Mouse (Mus musculus): ENCODE measurements at regions not wholly inside any gene's neighbourhood (a gene's known extent, or its start where the extent isn't known, plus 50 kb on each side); places are given as distances from the start of the nearest gene placed in this dataset.
"Not testable (repeated sequence)": the region's sequence is repeated elsewhere in the genome, so short reads cannot be mapped to it uniquely, and the experiment has no call there.

DNA sequence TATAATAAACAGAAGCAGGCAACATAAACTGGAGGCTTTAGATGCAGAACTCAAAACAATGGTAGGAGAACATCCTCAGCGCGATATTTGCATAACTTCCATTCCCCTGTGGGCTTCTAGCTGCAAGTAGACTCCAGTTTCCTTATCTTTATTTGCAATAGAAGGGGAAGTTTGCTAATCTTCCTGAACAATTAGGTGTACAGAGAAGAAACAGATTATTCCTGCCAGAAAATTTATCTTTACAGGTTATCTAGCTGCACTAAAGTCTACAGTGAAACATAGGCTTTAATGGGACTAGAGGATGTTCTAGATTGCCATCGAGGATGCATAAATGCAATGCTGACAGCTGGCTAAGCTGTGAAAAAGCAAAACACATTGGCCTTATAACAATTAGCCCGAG is 1544.0 kb downstream of the Efna5 start:
- H3K9ac ChIP-seq: no peak overlapping the region
- no peaks in the 10 kb centered on the region for H3K4me1 ChIP-seq
- ATAC-seq (replicated peaks): no peak
- H3K27ac ChIP-seq: no peak overlapping the region
- 86% methylated on average over 4 of the region's 4 CpGs for WGBS
- H3K36me3 ChIP-seq (replicated peaks): no peaks in the 10 kb centered on the region
- H3K4me3 ChIP-seq: no peak overlapping the region
- no peaks in the 10 kb centered on the region for H3K9me3 ChIP-seq
- no peaks in the 10 kb centered on the region for H3K27me3 ChIP-seq (replicated peaks)
- no peak overlapping the region for H3K4me2 ChIP-seq

DNA sequence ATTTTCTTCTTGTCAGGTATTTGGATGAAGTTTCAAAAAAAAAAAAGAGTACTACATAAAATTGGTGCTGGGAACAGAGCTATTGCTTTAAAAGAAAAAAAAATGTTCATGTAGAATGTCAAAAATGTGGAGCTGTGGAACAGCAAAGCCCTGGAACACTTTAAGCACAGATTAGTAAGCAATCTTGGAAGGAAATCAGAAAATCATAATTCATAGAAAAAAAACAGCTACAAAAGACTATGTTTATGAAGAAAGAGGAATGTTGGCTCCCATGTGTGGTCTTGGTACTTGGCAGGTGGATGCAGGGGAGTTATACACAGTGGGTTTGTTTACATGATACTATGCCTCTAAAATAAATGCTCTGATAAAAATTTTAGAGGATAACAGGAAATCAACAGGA is 1555.7 kb downstream of the Efna5 start:
- Histone ChIP-seq H3K27ac (no peak overlapping the region), H3K9me3 (no peaks in the 10 kb centered on the region), H3K27me3 (replicated peaks) (no peaks in the 10 kb centered on the region), H3K4me2 (no peak overlapping the region), H3K4me3 (no peak overlapping the region), H3K36me3 (replicated peaks) (no peaks in the 10 kb centered on the region), H3K4me1 (no peaks in the 10 kb centered on the region), H3K9ac (no peak overlapping the region)
- no peak for ATAC-seq (replicated peaks)

DNA sequence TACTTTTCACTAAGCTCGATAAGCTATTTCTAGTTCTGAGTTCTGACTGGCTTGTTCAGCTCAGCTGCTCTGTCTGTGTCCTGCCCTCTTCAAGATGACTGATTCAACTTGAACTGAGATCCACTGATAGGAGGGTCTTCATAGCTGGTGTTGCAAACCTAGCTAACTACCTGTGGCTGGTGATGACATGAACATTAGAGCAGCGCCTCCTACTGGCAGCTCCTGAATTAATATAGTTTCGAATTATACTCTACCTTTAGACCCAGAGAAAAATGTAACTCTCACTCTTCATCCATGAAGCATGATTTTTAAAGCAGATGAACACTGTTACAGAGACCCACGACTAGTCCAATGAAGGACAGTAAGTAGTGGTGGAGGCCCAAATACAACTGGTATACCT is 1560.3 kb downstream of the Efna5 start:
- H3K36me3 ChIP-seq (replicated peaks): no peaks in the 10 kb centered on the region
- no peaks in the 10 kb centered on the region for H3K27me3 ChIP-seq (replicated peaks)
- no peaks in the 10 kb centered on the region for H3K9me3 ChIP-seq
- no peak overlapping the region for H3K4me3 ChIP-seq
- no peaks in the 10 kb centered on the region for H3K4me1 ChIP-seq
- no peak overlapping the region for H3K9ac ChIP-seq
- no peak overlapping the region for H3K4me2 ChIP-seq
- H3K27ac ChIP-seq: no peak overlapping the region
- WGBS: 67% methylated on average over 4 of the region's 4 CpGs
- no peak for ATAC-seq (replicated peaks)

DNA sequence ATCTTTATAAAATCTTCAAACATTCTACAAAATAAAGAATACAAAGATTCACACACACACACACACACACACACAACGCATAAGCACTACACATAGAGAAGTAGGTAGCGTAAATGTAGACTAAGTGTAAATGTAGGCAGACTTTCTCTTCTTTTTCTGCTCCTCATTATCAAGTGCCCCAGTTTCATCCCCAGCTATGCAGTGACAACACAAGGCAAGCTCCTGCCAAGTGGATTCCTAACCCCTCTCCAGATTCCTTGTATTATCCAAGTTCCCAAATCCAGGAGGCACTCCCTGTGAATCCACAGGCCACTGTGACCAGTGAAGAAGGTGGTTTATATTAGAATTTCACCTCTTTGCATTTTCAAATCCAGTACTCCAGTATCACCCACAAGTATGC is 1567.7 kb downstream of the Efna5 start:
- Histone ChIP-seq H3K4me2 (no peak overlapping the region), H3K4me1 (no peaks in the 10 kb centered on the region), H3K9me3 (no peaks in the 10 kb centered on the region), H3K36me3 (replicated peaks) (no peaks in the 10 kb centered on the region), H3K27me3 (replicated peaks) (no peaks in the 10 kb centered on the region), H3K4me3 (no peak overlapping the region), H3K9ac (no peak overlapping the region), H3K27ac (no peak overlapping the region)
- ATAC-seq (replicated peaks): no peak
- 95% methylated on average over 2 of the region's 2 CpGs for WGBS

DNA sequence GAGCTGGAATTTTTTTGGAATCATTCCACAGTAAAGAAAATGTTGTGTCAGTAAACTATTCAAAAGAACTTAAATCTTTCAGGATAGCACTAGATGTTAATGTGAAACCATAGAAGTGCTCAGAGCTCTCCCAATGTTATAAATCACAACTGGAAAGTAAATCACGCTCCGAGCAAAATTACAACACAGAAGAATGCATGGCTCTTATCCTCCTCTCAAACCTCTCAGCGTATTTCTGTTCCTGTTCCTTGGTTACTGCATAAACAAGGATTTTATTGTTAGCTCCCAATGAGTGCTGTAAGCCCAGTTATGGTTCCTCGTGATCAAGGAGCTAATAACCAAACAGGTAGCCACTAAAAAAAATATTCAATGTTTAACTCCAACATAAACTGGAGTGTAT is 1569.9 kb downstream of the Efna5 start:
- WGBS: 89% methylated on average over 4 of the region's 4 CpGs
- Histone ChIP-seq H3K4me2 (no peak overlapping the region), H3K27ac (no peak overlapping the region), H3K4me3 (no peak overlapping the region), H3K9ac (no peak overlapping the region), H3K9me3 (no peaks in the 10 kb centered on the region), H3K4me1 (no peaks in the 10 kb centered on the region), H3K27me3 (replicated peaks) (no peaks in the 10 kb centered on the region), H3K36me3 (replicated peaks) (no peaks in the 10 kb centered on the region)
- ATAC-seq (replicated peaks): no peak

DNA sequence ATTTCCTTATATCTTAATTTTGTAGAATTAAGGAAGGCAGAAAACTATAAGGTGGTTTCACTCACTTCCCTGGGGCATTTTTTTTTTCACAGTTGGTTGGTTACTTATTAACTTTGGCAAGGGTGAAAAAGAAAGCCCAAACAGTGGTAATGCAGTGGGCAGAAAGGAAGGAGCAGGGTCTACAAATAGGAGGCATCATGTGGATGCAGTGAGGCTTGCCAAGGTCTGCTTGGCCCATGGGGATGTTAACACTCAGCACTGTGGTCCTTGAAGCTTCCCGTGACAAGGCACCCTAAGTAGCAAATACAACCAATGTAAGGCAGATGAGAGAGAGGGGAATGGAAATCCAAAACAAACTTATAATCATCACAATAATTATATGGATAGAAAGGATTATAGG is 1577.5 kb downstream of the Efna5 start:
- no peaks in the 10 kb centered on the region for H3K27me3 ChIP-seq (replicated peaks)
- H3K4me1 ChIP-seq: 0 out of 2 replicates have a peak, but pooled peaks cover 2% of the 10 kb centered on the region
- WGBS: 71% methylated on average over 1 of the region's 1 CpGs
- no peaks in the 10 kb centered on the region for H3K36me3 ChIP-seq (replicated peaks)
- no peak overlapping the region for H3K27ac ChIP-seq
- H3K9ac ChIP-seq: no peak overlapping the region
- no peak for ATAC-seq (replicated peaks)
- H3K4me2 ChIP-seq: no peak overlapping the region
- H3K4me3 ChIP-seq: no peak overlapping the region
- no peaks in the 10 kb centered on the region for H3K9me3 ChIP-seq

DNA sequence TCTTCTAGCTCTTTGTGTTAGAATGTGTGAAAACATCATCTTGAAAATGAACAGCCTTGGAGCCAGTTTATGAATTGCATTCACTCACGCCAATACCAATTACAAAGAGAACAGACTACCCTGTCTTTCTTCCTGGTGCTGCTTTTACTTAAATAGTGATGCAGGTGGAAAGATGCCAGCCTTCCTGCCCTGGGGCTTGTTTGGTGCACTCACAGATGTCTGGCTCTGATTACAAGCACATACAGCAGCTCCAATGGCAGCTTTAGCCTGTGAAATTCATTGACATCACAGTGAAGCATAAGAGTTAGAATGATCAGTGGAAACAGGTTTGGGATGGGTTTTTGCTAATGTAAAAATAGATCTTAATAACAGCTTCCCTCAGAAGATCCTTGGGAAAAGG is 1579.1 kb downstream of the Efna5 start:
- no peak overlapping the region for H3K4me2 ChIP-seq
- no peaks in the 10 kb centered on the region for H3K36me3 ChIP-seq (replicated peaks)
- 42% methylated on average over 1 of the region's 1 CpGs for WGBS
- 0 out of 2 replicates have a peak overlapping the region, but pooled peaks have one; percentile 25 for H3K27ac ChIP-seq
- peak; percentile 81; the same call in 1 of the 2 replicates for ATAC-seq (replicated peaks)
- no peaks in the 10 kb centered on the region for H3K9me3 ChIP-seq
- H3K4me1 ChIP-seq: 0 out of 2 replicates have a peak, but pooled peaks cover 2% of the 10 kb centered on the region
- H3K9ac ChIP-seq: no peak overlapping the region
- H3K4me3 ChIP-seq: no peak overlapping the region
- no peaks in the 10 kb centered on the region for H3K27me3 ChIP-seq (replicated peaks)

DNA sequence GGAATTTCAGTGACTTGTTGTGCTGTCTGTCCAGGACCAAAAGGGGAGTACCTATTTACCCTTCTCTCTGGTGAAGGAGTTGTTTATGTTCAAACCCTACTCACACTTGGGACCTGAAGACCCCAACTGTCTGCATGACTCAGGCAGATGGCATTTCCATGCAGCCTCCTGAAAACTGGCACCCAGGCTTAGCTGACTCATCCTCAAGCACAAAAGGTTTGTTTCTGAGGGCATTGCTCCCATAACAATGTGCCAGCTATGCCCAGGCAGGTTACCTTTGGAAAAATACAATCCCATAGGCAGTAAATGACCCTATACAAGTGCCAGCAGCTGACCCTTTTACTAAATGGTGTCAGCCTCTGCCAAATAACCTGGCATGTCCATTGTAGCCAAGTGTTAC is 1579.9 kb downstream of the Efna5 start:
- no peak for ATAC-seq (replicated peaks)
- no peaks in the 10 kb centered on the region for H3K9me3 ChIP-seq

DNA sequence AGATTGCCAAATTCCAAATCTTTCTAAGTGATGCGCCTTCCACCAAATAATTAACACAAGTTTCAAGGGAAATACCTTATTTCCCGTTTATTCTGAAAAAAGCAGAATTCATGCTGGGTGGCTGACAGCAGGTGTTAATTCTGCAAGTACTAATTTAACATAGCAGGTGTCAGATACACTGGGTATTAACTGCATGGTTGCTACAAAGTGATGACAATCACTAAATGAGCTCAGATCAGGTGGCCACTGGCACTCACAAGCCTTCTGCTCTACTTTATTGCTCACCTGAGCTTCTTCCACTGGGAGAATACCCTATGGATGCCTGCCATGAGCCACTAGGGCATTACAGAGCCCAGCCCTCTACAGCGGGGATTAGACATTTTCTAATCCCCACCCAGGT is 1590.0 kb downstream of the Efna5 start:
- Histone ChIP-seq H3K9me3 (no peaks in the 10 kb centered on the region), H3K4me2 (no peak overlapping the region), H3K4me1 (no peaks in the 10 kb centered on the region), H3K27me3 (replicated peaks) (no peaks in the 10 kb centered on the region), H3K4me3 (no peak overlapping the region), H3K9ac (no peak overlapping the region), H3K27ac (no peak overlapping the region), H3K36me3 (replicated peaks) (no peaks in the 10 kb centered on the region)
- no peak for ATAC-seq (replicated peaks)
- WGBS: 69% methylated on average over 3 of the region's 3 CpGs

More for the DNA sequence above, 1579.9 kb downstream of the Efna5 start:
- H3K27me3 ChIP-seq (replicated peaks): no peaks in the 10 kb centered on the region
- no peak overlapping the region for H3K27ac ChIP-seq
- H3K4me1 ChIP-seq: 0 out of 2 replicates have a peak, but pooled peaks cover 2% of the 10 kb centered on the region
- no peaks in the 10 kb centered on the region for H3K36me3 ChIP-seq (replicated peaks)
- H3K4me3 ChIP-seq: no peak overlapping the region
- H3K4me2 ChIP-seq: no peak overlapping the region
- H3K9ac ChIP-seq: no peak overlapping the region

DNA sequence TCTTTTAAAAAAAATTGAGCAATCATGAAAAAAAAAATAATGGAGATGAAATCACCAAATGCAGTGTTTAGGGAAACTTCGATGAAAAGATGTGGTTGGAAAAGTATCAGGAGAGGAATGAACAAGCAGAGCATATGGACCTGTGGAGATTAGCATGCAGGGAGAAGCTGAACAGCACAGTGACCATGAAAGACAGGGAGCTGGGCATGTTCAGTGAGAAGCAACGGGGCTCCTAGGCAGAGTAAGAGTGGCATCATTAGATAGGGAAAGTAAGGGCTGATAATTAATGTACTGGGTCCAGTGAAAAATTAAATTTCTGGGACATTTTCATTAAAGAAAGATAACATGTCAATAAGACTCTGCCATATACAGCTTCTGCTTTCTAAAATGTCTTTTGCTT is 1592.5 kb downstream of the Efna5 start:
- no peaks in the 10 kb centered on the region for H3K27me3 ChIP-seq (replicated peaks)
- H3K4me1 ChIP-seq: no peaks in the 10 kb centered on the region
- H3K27ac ChIP-seq: no peak overlapping the region
- no peak overlapping the region for H3K4me2 ChIP-seq
- WGBS: 62% methylated on average over 2 of the region's 2 CpGs
- no peaks in the 10 kb centered on the region for H3K9me3 ChIP-seq
- H3K4me3 ChIP-seq: no peak overlapping the region
- no peak for ATAC-seq (replicated peaks)
- H3K9ac ChIP-seq: no peak overlapping the region
- no peaks in the 10 kb centered on the region for H3K36me3 ChIP-seq (replicated peaks)

DNA sequence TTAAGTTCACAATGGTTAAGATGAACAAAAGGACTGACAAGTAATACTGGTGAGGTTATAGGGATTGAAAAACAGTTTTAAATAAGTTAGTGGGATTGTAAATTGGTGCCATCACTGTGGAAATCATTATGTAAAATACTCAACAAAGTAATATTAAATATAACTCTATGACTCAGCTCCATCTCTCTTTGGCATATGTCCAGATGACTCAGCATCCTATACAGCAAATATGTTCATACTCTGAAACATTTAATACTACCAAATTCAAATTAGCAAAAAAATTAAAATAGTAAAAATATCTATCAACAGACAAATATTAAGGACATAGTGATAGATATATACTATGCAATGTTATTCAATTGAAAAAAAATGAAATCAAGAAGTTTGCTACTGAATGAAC is 1607.5 kb downstream of the Efna5 start:
- no peak overlapping the region for H3K27ac ChIP-seq
- no peaks in the 10 kb centered on the region for H3K27me3 ChIP-seq (replicated peaks)
- no peak overlapping the region for H3K9ac ChIP-seq
- H3K4me3 ChIP-seq: no peak overlapping the region
- ATAC-seq (replicated peaks): no peak
- H3K36me3 ChIP-seq (replicated peaks): no peaks in the 10 kb centered on the region
- H3K9me3 ChIP-seq: no peaks in the 10 kb centered on the region
- H3K4me1 ChIP-seq: no peaks in the 10 kb centered on the region
- H3K4me2 ChIP-seq: no peak overlapping the region

DNA sequence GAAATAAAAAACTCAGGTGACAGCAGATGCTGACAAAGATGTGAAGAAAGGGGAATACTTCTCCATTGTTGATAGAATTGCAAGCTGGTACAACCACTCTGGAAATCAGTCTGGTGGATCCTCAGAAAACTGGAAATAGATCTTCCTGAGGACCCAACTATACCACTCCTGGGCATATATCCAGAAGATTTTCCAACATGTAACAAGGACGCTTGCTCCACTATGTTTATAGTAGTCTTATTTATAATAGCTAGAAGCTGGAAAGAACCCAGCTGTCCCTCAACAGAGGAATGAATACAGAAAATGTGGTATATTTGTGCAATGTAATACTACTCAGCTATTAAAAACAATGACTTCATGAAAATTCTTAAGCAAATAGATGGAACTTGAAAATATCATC is 1624.6 kb downstream of the Efna5 start:
- H3K4me1 ChIP-seq; H3K27me3 ChIP-seq (replicated peaks); H3K9ac ChIP-seq; H3K9me3 ChIP-seq; H3K4me2 ChIP-seq; H3K36me3 ChIP-seq (replicated peaks); H3K4me3 ChIP-seq; H3K27ac ChIP-seq; ATAC-seq (replicated peaks): not testable (repeated sequence)
- WGBS: 83% methylated on average over 1 of the region's 1 CpGs

DNA sequence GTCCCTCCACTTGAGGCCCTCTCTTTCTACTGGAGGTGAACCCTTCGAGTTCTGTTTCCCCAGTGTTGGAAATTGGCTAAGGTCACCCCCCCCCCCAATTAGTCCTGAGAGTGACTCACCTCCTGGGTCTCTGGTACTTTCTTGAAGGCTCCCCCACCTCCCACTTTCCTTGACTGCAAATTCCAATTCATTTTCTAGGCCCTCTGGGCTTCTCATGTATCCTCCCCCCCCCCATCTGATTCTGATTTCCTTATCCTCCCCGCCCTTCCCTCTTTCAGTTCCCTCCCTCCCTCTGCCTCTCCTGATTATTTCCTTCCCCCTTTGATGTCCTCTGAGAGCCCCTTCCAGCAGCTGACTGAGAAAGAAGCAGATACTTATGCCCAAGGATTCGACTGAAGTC is 1632.7 kb downstream of the Efna5 start:
- no peaks in the 10 kb centered on the region for H3K36me3 ChIP-seq (replicated peaks)
- H3K9ac ChIP-seq: no peak overlapping the region

DNA sequence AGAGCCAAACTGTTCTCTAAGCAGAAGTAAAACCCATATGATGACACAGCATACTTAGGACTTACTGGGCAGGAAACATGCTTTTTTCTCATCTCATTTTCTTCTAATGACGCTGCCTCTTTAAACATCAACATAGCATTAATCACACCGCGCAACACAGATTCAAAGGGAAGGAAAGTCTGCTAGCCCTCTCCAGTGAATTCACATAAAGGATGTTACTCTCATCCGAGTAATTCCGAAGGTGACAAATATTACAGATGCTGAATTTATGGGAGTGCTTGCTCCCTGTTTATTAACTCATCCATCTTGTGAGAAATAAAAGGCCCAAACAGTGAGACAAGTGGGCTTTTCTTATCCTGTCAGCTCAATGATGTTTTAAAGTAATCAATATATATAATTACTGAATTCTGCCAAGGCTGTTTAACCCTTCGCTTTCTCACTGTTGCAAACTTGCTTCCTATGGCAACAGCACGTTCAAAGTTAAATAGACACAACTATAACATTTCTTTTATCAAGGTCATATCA is 1663.9 kb downstream of the Efna5 start:
- no peak for ATAC-seq (replicated peaks)
- H3K9ac ChIP-seq: no peak overlapping the region
- H3K4me1 ChIP-seq: no peaks in the 10 kb centered on the region
- no peak overlapping the region for H3K27ac ChIP-seq
- H3K36me3 ChIP-seq (replicated peaks): no peaks in the 10 kb centered on the region
- WGBS: 79% methylated on average over 7 of the region's 7 CpGs
- no peak overlapping the region for H3K4me3 ChIP-seq
- H3K27me3 ChIP-seq (replicated peaks): no peaks in the 10 kb centered on the region
- H3K4me2 ChIP-seq: no peak overlapping the region
- no peaks in the 10 kb centered on the region for H3K9me3 ChIP-seq

More for the DNA sequence above, 1632.7 kb downstream of the Efna5 start:
- ATAC-seq (replicated peaks): no peak
- WGBS: 61% methylated on average over 3 of the region's 3 CpGs
- no peak overlapping the region for H3K4me2 ChIP-seq
- H3K4me1 ChIP-seq: no peaks in the 10 kb centered on the region
- H3K9me3 ChIP-seq: no peaks in the 10 kb centered on the region
- no peaks in the 10 kb centered on the region for H3K27me3 ChIP-seq (replicated peaks)
- no peak overlapping the region for H3K4me3 ChIP-seq
- H3K27ac ChIP-seq: no peak overlapping the region
